Mouse (Mus musculus): Measurements from ENCODE around the gene Ppp2r3a.

DNA sequence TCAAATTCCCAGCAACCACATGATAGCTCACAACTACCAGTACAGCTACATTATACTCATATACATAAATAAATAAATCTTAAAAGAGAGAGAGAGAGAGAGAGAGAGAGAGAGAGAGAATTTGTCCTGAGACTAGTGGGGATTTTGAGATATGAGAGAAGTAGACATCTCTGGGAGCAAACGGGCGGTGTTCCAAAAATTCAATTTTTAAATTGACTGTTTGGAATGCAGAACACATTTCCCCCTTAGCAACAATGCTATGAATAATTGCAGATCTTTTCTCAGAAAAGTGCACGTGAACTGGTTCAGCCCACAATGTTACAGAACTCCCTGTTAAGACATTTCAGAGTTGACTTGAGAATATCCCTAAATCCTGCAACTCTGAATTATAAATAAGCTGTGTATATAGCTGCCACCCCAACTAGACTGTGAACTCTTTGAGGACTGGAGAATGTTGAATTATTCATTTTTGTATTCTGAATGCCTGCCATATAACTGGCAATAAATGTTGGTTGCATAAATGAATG is 186.5 kb downstream of the Ppp2r3a start:
- TF ChIP-seq CTCF (IDR thresholded peaks at IDR 0.05 in 2 of 3, conservative IDR thresholded peaks at IDR 0.05 in 1 of 3; ENCODE audit: control insufficient read depth in 1 of 3, insufficient read depth in 1 of 3, low read depth in 2 of 3, low read length in 3 of 3, poor library complexity in 1 of 3, severe bottlenecking in 1 of 3) (no peak), CHD1 (IDR thresholded peaks at IDR 0.05; ENCODE audit: low read depth, low read length) (no peak), SMC3 (IDR thresholded peaks at IDR 0.05; ENCODE audit: low read depth, low read length) (no peak), POLR2A (IDR thresholded peaks at IDR 0.05; ENCODE audit: control insufficient read depth in 1 of 2, insufficient read depth in 1 of 2, low read depth in 1 of 2, low read length in 2 of 2, poor library complexity in 1 of 2) (no peak)
